Mouse (Mus musculus): Measurements from ENCODE around the gene Smc3. TPM values are rescaled to one million over a fixed set of nuclear protein-coding genes. Genes with fewer than 3 reads are reported as not detected.

Gene Smc3
- polyA plus RNA-seq, 1 experiment from 2014 or later, result 74.3 TPM

GRCm38 (mm10) chr19:53694020-53694419 is 93.8 kb downstream of the Smc3 start:
- no peak for DNase-seq (ENCODE audit: low spot score)
- WGBS, result 46% methylated on average over 1 of the region's 1 CpGs
- Histone ChIP-seq H3K9me3 (replicated peaks) (no peaks in the 10 kb centered on the region), H3K4me1 (peaks cover 25% of the 10 kb centered on the region), H3K27ac (replicated peaks) (no peak overlapping the region), H3K27me3 (ENCODE audit: low read depth, poor library complexity, severe bottlenecking) (peaks cover 19% of the 10 kb centered on the region; the same call in 1 of the 2 replicates), H3K4me3 (no peak overlapping the region), H3K36me3 (no peaks in the 10 kb centered on the region)

Other genes with a start within 250 kb of the Smc3 start
- 2.1 and 4.3 TPM in 2 replicates for gene Gm10197, start 228.6 kb upstream of the Smc3 start, polyA plus RNA-seq (2016; fragmentation: Nextera tagmentation; extraction: Ambion mirVana)
- 44.4 and 45.0 TPM in 2 replicates for gene Smndc1, start 209.8 kb upstream of the Smc3 start, polyA plus RNA-seq (2016; fragmentation: Nextera tagmentation; extraction: Ambion mirVana)
- gene Dusp5, start 71.3 kb upstream of the Smc3 start, polyA plus RNA-seq (2016; fragmentation: Nextera tagmentation; extraction: Ambion mirVana), result 4.0 and 6.3 TPM in 2 replicates
- 609 and 658 TPM in 2 replicates for gene Nutf2-ps1, start 11.3 kb upstream of the Smc3 start, polyA plus RNA-seq (2016; fragmentation: Nextera tagmentation; extraction: Ambion mirVana)
- 0.52 and 0.75 TPM in 2 replicates for gene Rbm20, start 76.9 kb downstream of the Smc3 start, polyA plus RNA-seq (2016; fragmentation: Nextera tagmentation; extraction: Ambion mirVana)

All from midbrain, embryonic 10.5 days (tissue).